10 mouse cellular contexts compared by ENCODE assay signal in the genomic region with DNA sequence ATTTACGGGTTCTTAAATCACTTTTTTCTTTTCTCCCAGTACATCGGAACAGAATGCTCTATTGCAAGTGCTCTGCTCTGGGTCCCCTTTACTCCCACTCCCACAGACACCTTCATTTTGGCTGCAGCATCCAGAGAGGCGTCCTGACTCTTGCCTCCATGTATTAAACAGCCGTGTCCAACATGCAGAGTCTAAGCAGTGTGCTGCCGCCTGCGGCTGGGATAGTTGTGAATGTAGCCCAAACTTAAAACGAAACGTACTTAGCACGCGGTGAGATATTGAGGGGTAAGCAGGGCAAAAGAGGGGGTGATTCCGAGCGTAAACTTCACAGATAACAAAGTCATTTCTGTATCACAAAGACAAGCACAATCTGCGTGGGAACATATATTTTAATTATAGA. TPM values are rescaled to one million over a fixed set of nuclear protein-coding genes. Genes with fewer than 3 reads are reported as not detected.
DNase-seq lines count a peak whose midpoint lies in the region; ATAC-seq lines count a peak whose summit lies in the region.
"Had no signal": no experiment of that assay in that cellular context is flagged by ENCODE, and none has a peak within 500 bp of the region (broad histone marks: within the 10 kb centered on the region; RNA-seq: fewer than 3 reads in every experiment).

No protein-coding gene starts in this region.

- H3K27me3 ChIP-seq in embryonic facial prominence, embryonic 12.5 days = 0 out of 2 replicates have a peak, but pooled peaks cover 6% of the 10 kb centered on the region
- no peaks in the 10 kb centered on the region for H3K27me3 ChIP-seq in neural tube, embryonic 14.5 days (ENCODE audit: control insufficient read depth, insufficient read depth, low read length)

- H3K4me1 ChIP-seq in embryonic facial prominence, embryonic 12.5 days = no peaks in the 10 kb centered on the region
- H3K4me1 ChIP-seq in neural tube, embryonic 14.5 days (ENCODE audit: control insufficient read depth, insufficient read depth, low read length) = peaks cover 15% of the 10 kb centered on the region

- 11% methylated on average over 13 of the region's 13 CpGs for WGBS in embryonic facial prominence, embryonic 12.5 days
- WGBS in neural tube, embryonic 14.5 days = 13% methylated on average over 13 of the region's 13 CpGs

- peak; percentile 93 for ATAC-seq in frontal cortex, adult (ENCODE audit: low TSS enrichment)
- ATAC-seq in embryonic facial prominence, embryonic 12.5 days (ENCODE audit: insufficient number of reproducible peaks, insufficient read depth, low FRiP score, low TSS enrichment) = no peak
- peak; percentile 39 for ATAC-seq in neural tube, embryonic 14.5 days (ENCODE audit: low read depth)

- no peaks in the 10 kb centered on the region for H3K9me3 ChIP-seq in embryonic facial prominence, embryonic 12.5 days
- no peaks in the 10 kb centered on the region for H3K9me3 ChIP-seq in neural tube, embryonic 14.5 days (ENCODE audit: control insufficient read depth, low read length)

- H3K4me3 ChIP-seq in embryonic facial prominence, embryonic 12.5 days = peak overlapping the region; percentile 35
- H3K4me3 ChIP-seq in neural tube, embryonic 14.5 days (ENCODE audit: low read depth, low read length) = peak overlapping the region; percentile 28

- no peak for DNase-seq in frontal cortex, postnatal 10 days (ENCODE audit: low spot score in 2 of 2)
- DNase-seq in heart, postnatal 4 days = peak; percentile 50
- DNase-seq in liver = peak; percentile 5
- no peak for DNase-seq in left cerebral cortex, adult 18-20 months (ENCODE audit: low spot score in 2 of 2)
- DNase-seq in urinary bladder, postnatal 4 days (ENCODE audit: low spot score in 2 of 2) = no peak

- no peak overlapping the region for H3K27ac ChIP-seq in embryonic facial prominence, embryonic 12.5 days
- no peak overlapping the region for H3K27ac ChIP-seq in neural tube, embryonic 14.5 days (ENCODE audit: low read depth, low read length)

- no peaks in the 10 kb centered on the region for H3K36me3 ChIP-seq in embryonic facial prominence, embryonic 12.5 days
- no peaks in the 10 kb centered on the region for H3K36me3 ChIP-seq in neural tube, embryonic 14.5 days (ENCODE audit: control insufficient read depth, insufficient read depth, low read length)

- no peak overlapping the region for H3K9ac ChIP-seq in embryonic facial prominence, embryonic 12.5 days
- no peak overlapping the region for H3K9ac ChIP-seq in neural tube, embryonic 14.5 days (replicated peaks; ENCODE audit: low read depth, low read length)

- H3K4me2 ChIP-seq in embryonic facial prominence, embryonic 12.5 days (replicated peaks) = peak overlapping the region; percentile 68
- peak overlapping the region; percentile 72 for H3K4me2 ChIP-seq in neural tube, embryonic 14.5 days (ENCODE audit: low read depth, low read length)

RNA-seq across cellular contexts. Expression of gene Pdlim3, which starts 0.7 kb away (rescaled TPM):
- 18.0 and 21.6 TPM in 2 replicates for polyA plus RNA-seq in embryonic facial prominence, embryonic 12.5 days (2016; fragmentation: Nextera tagmentation; extraction: Ambion mirVana)
- 100 to 1,000 TPM; 104 to 113 TPM for total RNA-seq in heart, postnatal 4 days (2021)
- polyA plus RNA-seq in neural tube, embryonic 14.5 days (2014; fragmentation: Nextera tagmentation; extraction: Ambion mirVana) = 8.1 and 8.6 TPM in 2 replicates
- 1 to 10 TPM; 1.8 to 2.4 TPM for total RNA-seq in left cerebral cortex, adult 18-20 months (2021)
- total RNA-seq: common myeloid progenitor, adult 5-6 weeks had no signal

RNA-seq across cellular contexts. Expression of gene Ccdc110, which starts 49.9 kb away (rescaled TPM):
- polyA plus RNA-seq in embryonic facial prominence, embryonic 12.5 days (2016; fragmentation: Nextera tagmentation; extraction: Ambion mirVana) = 0.14 and 0.19 TPM in 2 replicates
- total RNA-seq in heart, postnatal 4 days (2021) = not detected
- polyA plus RNA-seq in neural tube, embryonic 14.5 days (2014; fragmentation: Nextera tagmentation; extraction: Ambion mirVana) = 0.24 TPM in 1 of 2 replicates, not detected in the other
- 1 to 10 TPM; 1.2 to 1.3 TPM for total RNA-seq in left cerebral cortex, adult 18-20 months (2021)
- total RNA-seq: common myeloid progenitor, adult 5-6 weeks; neutrophil, adult 5-6 weeks had no signal

Comparison
In these comparisons a context has a peak if more than half of its experiments do, and no peak if none do; other contexts are left out.
1. DNase-seq: peak in heart, postnatal 4 days (single experiment) and liver (single experiment); none in frontal cortex, postnatal 10 days (0 of 2), left cerebral cortex, adult 18-20 months (0 of 2) and urinary bladder, postnatal 4 days (0 of 2).
2. RNA of gene Pdlim3, which starts 0.7 kb away (total RNA-seq): 104 to 113 TPM in heart, postnatal 4 days; 1.8 to 2.4 TPM in left cerebral cortex, adult 18-20 months; every median in the first group is over 10 times any median in the second.